Mouse (Mus musculus) G1E (cell line): ENCODE measurements at regions not wholly inside any gene's neighbourhood (a gene's known extent, or its start where the extent isn't known, plus 50 kb on each side); places are given as distances from the start of the nearest gene placed in this dataset.

ENCODE experiments used
- CTCF ChIP-seq: IDR thresholded peaks from 2 replicates; pipeline ENCODE4 v1.5.1; 2012; ENCODE audit warnings: low read depth, low read length, inconsistent platforms, mixed read lengths
- GATA1 ChIP-seq: IDR thresholded peaks from 2 replicates; pipeline ENCODE4 v1.6.1; 2012; ENCODE audit warnings: borderline replicate concordance, low read length, inconsistent platforms, mixed read lengths

- TF ChIP-seq CTCF (no peak), GATA1 (no peak)
Observed at GRCm38 (mm10) chr17:4390577-4390976, 603.6 kb upstream of the Arid1b start.
